Mouse (Mus musculus) layer of hippocampus, adult 9-11 months (tissue): ENCODE results near the gene Fxyd5.

ENCODE experiments used
- DNase-seq: peaks from one replicate; pipeline ENCODE4 v3.0.0; 2022

Fxyd5 gene

GRCm38 (mm10) chr7:31042431-31042910, at the start of gene Fxyd5:
TSS of gene Fxyd5 (minus strand) at chr7:31042481.
- DNase-seq, result no peak

GRCm38 (mm10) chr7:31089721-31090120, 47.4 kb upstream of the Fxyd5 start:
- no peak for DNase-seq

- no peak for DNase-seq
Observed at GRCm38 (mm10) chr7:31088206-31088605, 45.9 kb upstream of the Fxyd5 start.

- no peak for DNase-seq
Observed at GRCm38 (mm10) chr7:31087262-31087661, 45.0 kb upstream of the Fxyd5 start.

- no peak for DNase-seq
Observed at GRCm38 (mm10) chr7:31086175-31086755, 44.0 kb upstream of the Fxyd5 start.

- peak; percentile 78 for DNase-seq
Observed at GRCm38 (mm10) chr7:31085171-31085570, 42.9 kb upstream of the Fxyd5 start.

- no peak for DNase-seq
Observed at GRCm38 (mm10) chr7:31084140-31084539, 41.9 kb upstream of the Fxyd5 start.

- DNase-seq, result peak; percentile 84
Observed at GRCm38 (mm10) chr7:31082831-31083588, 40.7 kb upstream of the Fxyd5 start.

- no peak for DNase-seq
Observed at GRCm38 (mm10) chr7:31082106-31082505, 39.8 kb upstream of the Fxyd5 start.

- no peak for DNase-seq
Observed at GRCm38 (mm10) chr7:31081106-31081505, 38.8 kb upstream of the Fxyd5 start.

GRCm38 (mm10) chr7:31080611-31081010, 38.3 kb upstream of the Fxyd5 start:
- no peak for DNase-seq

GRCm38 (mm10) chr7:31079670-31080069, 37.4 kb upstream of the Fxyd5 start:
- DNase-seq, result no peak

- peak; percentile 68 for DNase-seq
Observed at GRCm38 (mm10) chr7:31077885-31078445, 35.7 kb upstream of the Fxyd5 start.

- DNase-seq, result peak; percentile 73
Observed at GRCm38 (mm10) chr7:31077470-31077869, 35.2 kb upstream of the Fxyd5 start.

- DNase-seq, result no peak
Observed at GRCm38 (mm10) chr7:31076492-31076891, 34.2 kb upstream of the Fxyd5 start, which contains the start of gene Fxyd3. TSS of gene Fxyd3 (minus strand) at chr7:31076704.

GRCm38 (mm10) chr7:31074713-31075069, 32.4 kb upstream of the Fxyd5 start:
- DNase-seq, result peak; percentile 62

GRCm38 (mm10) chr7:31074061-31074712, 31.9 kb upstream of the Fxyd5 start:
- DNase-seq, result no peak

GRCm38 (mm10) chr7:31073546-31073945, 31.3 kb upstream of the Fxyd5 start:
- DNase-seq, result no peak

GRCm38 (mm10) chr7:31072326-31072725, 30.0 kb upstream of the Fxyd5 start:
- DNase-seq, result no peak

GRCm38 (mm10) chr7:31070324-31070723, 28.0 kb upstream of the Fxyd5 start:
- no peak for DNase-seq

- no peak for DNase-seq
Observed at GRCm38 (mm10) chr7:31069491-31069890, 27.2 kb upstream of the Fxyd5 start.

GRCm38 (mm10) chr7:31067836-31068235, 25.6 kb upstream of the Fxyd5 start:
- DNase-seq, result no peak

GRCm38 (mm10) chr7:31063074-31063560, 20.8 kb upstream of the Fxyd5 start:
- no peak for DNase-seq
